Mouse (Mus musculus) embryonic fibroblast, embryonic 13.5 days (primary cell): ENCODE results near the gene Efcab8.

Experiments
- CTCF ChIP-seq: IDR thresholded peaks from 2 replicates; pipeline ENCODE4 v1.5.1; 2011; ENCODE audit warnings: mild to moderate bottlenecking, control low read depth, low read length, moderate library complexity, borderline replicate concordance; ENCODE audit not compliant: insufficient read depth
- POLR2A ChIP-seq: IDR thresholded peaks from 2 replicates; pipeline ENCODE4 v1.6.1; 2011; ENCODE audit warnings: low read depth, mild to moderate bottlenecking, control low read depth, low read length, moderate library complexity

DNA sequence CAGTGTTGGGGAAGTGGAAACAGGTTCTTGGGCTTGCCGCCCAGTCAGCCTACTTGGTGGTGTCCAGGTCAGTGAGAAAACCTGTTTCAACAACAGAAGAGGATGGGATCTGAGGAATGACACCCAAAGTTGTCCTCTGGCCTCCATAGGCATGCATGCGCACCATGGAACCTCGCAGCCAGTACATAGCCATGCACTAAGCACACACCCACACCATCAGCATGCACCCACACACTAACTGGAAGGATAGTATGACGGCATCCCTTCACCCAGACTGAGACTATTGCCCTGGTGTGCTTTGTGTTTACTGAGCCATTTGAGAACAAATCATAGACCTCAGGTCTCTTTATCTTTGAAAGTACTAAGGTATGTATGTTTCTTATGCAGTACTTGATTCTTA is 4.3 kb upstream of the Efcab8 start:
- TF ChIP-seq CTCF (no peak), POLR2A (no peak)
